Mouse (Mus musculus) myocyte (in vitro differentiated cells): ENCODE measurements around the gene Plcl2.

Source experiments
- E2F4 ChIP-seq: IDR thresholded peaks from one replicate; pipeline ENCODE4 v1.6.1; 2011; ENCODE audit warnings: mild to moderate bottlenecking, control low read depth, moderate library complexity; ENCODE audit not compliant: insufficient read depth
- MAX ChIP-seq: IDR thresholded peaks from one replicate; pipeline ENCODE4 v1.6.1; 2011; ENCODE audit warnings: low read depth, mild to moderate bottlenecking, control low read depth
- POLR2A ChIP-seq: IDR thresholded peaks from one replicate; pipeline ENCODE4 v1.6.1; 2011; ENCODE audit warnings: low read depth, mild to moderate bottlenecking, control low read depth, moderate library complexity; ENCODE audit not compliant: insufficient read length
- SRF ChIP-seq: IDR thresholded peaks from one replicate; pipeline ENCODE4 v1.6.1; 2011; ENCODE audit warnings: low read depth; ENCODE audit not compliant: control insufficient read depth, insufficient read length
- TCF3 ChIP-seq: IDR thresholded peaks from one replicate; pipeline ENCODE4 v1.6.1; 2011; ENCODE audit warnings: low read depth, control low read depth; ENCODE audit not compliant: insufficient read length
- USF1 ChIP-seq: IDR thresholded peaks from one replicate; pipeline ENCODE4 v1.6.1; 2011; ENCODE audit warnings: low read depth, mild to moderate bottlenecking, control low read depth, moderate library complexity

GRCm38 (mm10) chr17:50524970-50525369 lies 15.8 kb downstream of the Plcl2 start:
- no peak for TF ChIP-seq USF1
- TF ChIP-seq SRF: no peak
- TF ChIP-seq TCF3: no peak
- TF ChIP-seq POLR2A: no peak
- no peak for TF ChIP-seq E2F4
- no peak for TF ChIP-seq MAX
